Mouse (Mus musculus): ENCODE data around the gene Gls.
A peak's percentile ranks its signal among the peaks of the same experiment; 100 is the strongest.

Gene Gls

GRCm38 (mm10) chr1:52120191-52120590 lies 112.8 kb downstream of the Gls start:
- DNase-seq (ENCODE audit: low spot score) = no peak

GRCm38 (mm10) chr1:52119691-52120090 lies 113.3 kb downstream of the Gls start:
- DNase-seq (ENCODE audit: low spot score) = no peak

GRCm38 (mm10) chr1:52118860-52119591 lies 114.0 kb downstream of the Gls start, which contains the start of gene Stat1:
Gene Stat1, plus strand, starts transcription at chr1:52119440.
- peak; percentile 85 for DNase-seq (ENCODE audit: low spot score)

GRCm38 (mm10) chr1:52117777-52118176 lies 115.3 kb downstream of the Gls start:
- DNase-seq (ENCODE audit: low spot score) = no peak

- no peak for DNase-seq (ENCODE audit: low spot score)
Observed at GRCm38 (mm10) chr1:52116441-52116840, 116.6 kb downstream of the Gls start.

- DNase-seq (ENCODE audit: low spot score) = peak; percentile 99
Observed at GRCm38 (mm10) chr1:52113666-52114069, 119.4 kb downstream of the Gls start.

Measured in spleen, adult 12 weeks (tissue).